Mouse (Mus musculus) hindbrain, embryonic 10.5 days (tissue): ENCODE results near the gene Hpf1. TPM values are rescaled to one million over a fixed set of nuclear protein-coding genes. Genes with fewer than 3 reads are reported as not detected.

Experiments
- DNase-seq: peaks from one replicate; pipeline ENCODE4 v3.0.0-alpha.2; 2017; ENCODE audit warnings: low spot score
- H3K27ac ChIP-seq: fragments of 300-500 bp; sonication (generic); 2 replicates; pipeline ENCODE4 v1.5.1; 2016; ENCODE audit warnings: mild to moderate bottlenecking, moderate library complexity
- H3K27me3 ChIP-seq: fragments of 300-500 bp; sonication (generic); 2 replicates; pipeline ENCODE4 v1.6.1; 2016; ENCODE audit warnings: mild to moderate bottlenecking; ENCODE audit not compliant: poor library complexity, insufficient read depth, severe bottlenecking
- H3K36me3 ChIP-seq: fragments of 300-500 bp; sonication (generic); 2 replicates; pipeline ENCODE4 v1.6.1; 2016; ENCODE audit warnings: mild to moderate bottlenecking, moderate library complexity
- H3K4me1 ChIP-seq: fragments of 300-500 bp; sonication (generic); replicated peaks from 2 replicates; pipeline ENCODE4 v1.6.1; 2016; ENCODE audit warnings: mild to moderate bottlenecking
- H3K4me3 ChIP-seq: fragments of 300-500 bp; sonication (generic); 2 replicates; pipeline ENCODE4 v1.5.1; 2016; ENCODE audit warnings: mild to moderate bottlenecking, moderate library complexity
- H3K9me3 ChIP-seq: fragments of 300-500 bp; sonication (generic); 2 replicates; pipeline ENCODE4 v1.6.1; 2016; ENCODE audit warnings: mild to moderate bottlenecking, moderate library complexity
- WGBS: fragments of 180-500 bp; shearing (Covaris S2); methylation state at CpG from one replicate; pipeline ENCODE4 v1.1.7; 2016; 5-methylcytosine and 5-hydroxymethylcytosine counted together
- polyA plus RNA-seq: library from polyadenylated mRNA; unstranded; fragments of >200 nt; fragmentation: Nextera tagmentation; extraction: Ambion mirVana; gene quantifications from 2 replicates; pipeline ENCODE4 v1.2.1, GENCODE M21; 2016

Hpf1 gene
- polyA plus RNA-seq, 1 experiment from 2014 or later: 97.1 TPM

- no peaks in the 10 kb centered on the region for H3K9me3 ChIP-seq
- WGBS: 91% methylated on average over 3 of the region's 3 CpGs
- no peak overlapping the region for H3K4me3 ChIP-seq
- no peak overlapping the region for H3K27ac ChIP-seq
- no peak for DNase-seq
- H3K27me3 ChIP-seq: no peaks in the 10 kb centered on the region
- H3K36me3 ChIP-seq: peaks cover 9% of the 10 kb centered on the region; the same call in 1 of the 2 replicates
- no peaks in the 10 kb centered on the region for H3K4me1 ChIP-seq
Measured at GRCm38 (mm10) chr8:60919069-60919468, 28.9 kb downstream of the Hpf1 start.

GRCm38 (mm10) chr8:60920176-60920575 is 30.0 kb downstream of the Hpf1 start:
- DNase-seq: no peak
- H3K4me1 ChIP-seq: no peaks in the 10 kb centered on the region
- H3K36me3 ChIP-seq: peaks cover 9% of the 10 kb centered on the region; the same call in 1 of the 2 replicates
- H3K27ac ChIP-seq: no peak overlapping the region
- no peak overlapping the region for H3K4me3 ChIP-seq
- 89% methylated on average over 4 of the region's 4 CpGs for WGBS
- H3K9me3 ChIP-seq: no peaks in the 10 kb centered on the region
- no peaks in the 10 kb centered on the region for H3K27me3 ChIP-seq

GRCm38 (mm10) chr8:60933617-60934016 is 43.4 kb downstream of the Hpf1 start:
- H3K9me3 ChIP-seq: no peaks in the 10 kb centered on the region
- H3K4me1 ChIP-seq: no peaks in the 10 kb centered on the region
- DNase-seq: no peak
- H3K4me3 ChIP-seq: no peak overlapping the region
- no peaks in the 10 kb centered on the region for H3K27me3 ChIP-seq
- peaks cover 12% of the 10 kb centered on the region for H3K36me3 ChIP-seq
- no peak overlapping the region for H3K27ac ChIP-seq

- H3K4me1 ChIP-seq: peaks cover 7% of the 10 kb centered on the region; the same call in 1 of the 2 replicates
- no peak overlapping the region for H3K4me3 ChIP-seq
- peaks cover 12% of the 10 kb centered on the region for H3K36me3 ChIP-seq
- DNase-seq: no peak
- no peaks in the 10 kb centered on the region for H3K27me3 ChIP-seq
- WGBS: 41% methylated on average over 3 of the region's 3 CpGs
- H3K27ac ChIP-seq: no peak overlapping the region
- H3K9me3 ChIP-seq: no peaks in the 10 kb centered on the region
Measured at GRCm38 (mm10) chr8:60938717-60939424, 48.7 kb downstream of the Hpf1 start.

GRCm38 (mm10) chr8:60942867-60943266 is 52.6 kb downstream of the Hpf1 start:
- DNase-seq: no peak
- H3K27me3 ChIP-seq: no peaks in the 10 kb centered on the region
- WGBS: over 99% methylated on average over 2 of the region's 2 CpGs

GRCm38 (mm10) chr8:60947503-60947902 is 57.3 kb downstream of the Hpf1 start:
- no peak for DNase-seq
- H3K27ac ChIP-seq: no peak overlapping the region
- H3K4me1 ChIP-seq: no peaks in the 10 kb centered on the region
- H3K36me3 ChIP-seq: no peaks in the 10 kb centered on the region
- no peak overlapping the region for H3K4me3 ChIP-seq
- no peaks in the 10 kb centered on the region for H3K9me3 ChIP-seq
- H3K27me3 ChIP-seq: no peaks in the 10 kb centered on the region

More at GRCm38 (mm10) chr8:60942867-60943266, 52.6 kb downstream of the Hpf1 start:
- no peaks in the 10 kb centered on the region for H3K36me3 ChIP-seq
- H3K4me3 ChIP-seq: no peak overlapping the region
- no peaks in the 10 kb centered on the region for H3K9me3 ChIP-seq
- peaks cover 7% of the 10 kb centered on the region; the same call in 1 of the 2 replicates for H3K4me1 ChIP-seq
- H3K27ac ChIP-seq: no peak overlapping the region

GRCm38 (mm10) chr8:60949859-60950258 is 59.6 kb downstream of the Hpf1 start:
- Histone ChIP-seq H3K27ac (no peak overlapping the region), H3K27me3 (no peaks in the 10 kb centered on the region), H3K36me3 (no peaks in the 10 kb centered on the region), H3K9me3 (no peaks in the 10 kb centered on the region), H3K4me1 (peaks cover 10% of the 10 kb centered on the region; the same call in 1 of the 2 replicates), H3K4me3 (no peak overlapping the region)
- DNase-seq: no peak
- 87% methylated on average over 4 of the region's 4 CpGs for WGBS

GRCm38 (mm10) chr8:60951271-60951670 is 61.1 kb downstream of the Hpf1 start:
- H3K4me3 ChIP-seq: no peak overlapping the region
- H3K4me1 ChIP-seq: peaks cover 12% of the 10 kb centered on the region; the same call in 1 of the 2 replicates
- no peaks in the 10 kb centered on the region for H3K36me3 ChIP-seq
- H3K27me3 ChIP-seq: no peaks in the 10 kb centered on the region
- H3K9me3 ChIP-seq: no peaks in the 10 kb centered on the region
- no peak for DNase-seq
- no peak overlapping the region for H3K27ac ChIP-seq
- 81% methylated on average over 4 of the region's 4 CpGs for WGBS

GRCm38 (mm10) chr8:60951757-60952156 is 61.5 kb downstream of the Hpf1 start:
- 98% methylated on average over 1 of the region's 1 CpGs for WGBS
- no peak overlapping the region for H3K27ac ChIP-seq

GRCm38 (mm10) chr8:60952803-60953202 is 62.6 kb downstream of the Hpf1 start:
- Histone ChIP-seq H3K4me3 (no peak overlapping the region), H3K27ac (no peak overlapping the region), H3K9me3 (no peaks in the 10 kb centered on the region), H3K36me3 (no peaks in the 10 kb centered on the region), H3K4me1 (peaks cover 17% of the 10 kb centered on the region), H3K27me3 (no peaks in the 10 kb centered on the region)
- no peak for DNase-seq
- 80% methylated on average over 5 of the region's 5 CpGs for WGBS

More at GRCm38 (mm10) chr8:60951757-60952156, 61.5 kb downstream of the Hpf1 start:
- no peak for DNase-seq
- H3K9me3 ChIP-seq: no peaks in the 10 kb centered on the region
- peaks cover 12% of the 10 kb centered on the region; the same call in 1 of the 2 replicates for H3K4me1 ChIP-seq
- no peaks in the 10 kb centered on the region for H3K27me3 ChIP-seq
- H3K36me3 ChIP-seq: no peaks in the 10 kb centered on the region
- H3K4me3 ChIP-seq: no peak overlapping the region

- Histone ChIP-seq H3K27me3 (no peaks in the 10 kb centered on the region), H3K27ac (peak overlapping the region; percentile 91), H3K4me3 (peak overlapping the region; percentile 54), H3K36me3 (no peaks in the 10 kb centered on the region), H3K9me3 (no peaks in the 10 kb centered on the region), H3K4me1 (peaks cover 17% of the 10 kb centered on the region)
- DNase-seq: peak; percentile 81
- WGBS: 2% methylated on average over 15 of the region's 15 CpGs
Measured at GRCm38 (mm10) chr8:60954281-60955014, 64.2 kb downstream of the Hpf1 start.

GRCm38 (mm10) chr8:60956847-60957246 is 66.6 kb downstream of the Hpf1 start:
- H3K27me3 ChIP-seq: no peaks in the 10 kb centered on the region
- H3K4me1 ChIP-seq: peaks cover 17% of the 10 kb centered on the region
- H3K36me3 ChIP-seq: no peaks in the 10 kb centered on the region
- DNase-seq: no peak
- WGBS: 91% methylated on average over 7 of the region's 7 CpGs
- H3K27ac ChIP-seq: no peak overlapping the region
- H3K4me3 ChIP-seq: no peak overlapping the region
- no peaks in the 10 kb centered on the region for H3K9me3 ChIP-seq
